Mouse (Mus musculus) small intestine, adult 2 months (tissue): Measurements from ENCODE around the gene Neurod2. TPM values are rescaled to one million over a fixed set of nuclear protein-coding genes. Genes with fewer than 3 reads are reported as not detected.

Source experiments
- H3K27ac ChIP-seq: fragments of 200-500 bp; 2 replicates; pipeline ENCODE4 v1.5.1; 2012; ENCODE audit warnings: low read depth, low read length, control low read depth, inconsistent platforms; ENCODE audit not compliant: insufficient read depth
- H3K27me3 ChIP-seq: fragments of 200-500 bp; 2 replicates; pipeline ENCODE4 v1.6.1; 2012; ENCODE audit warnings: mild to moderate bottlenecking, moderate library complexity, low read length, inconsistent platforms; ENCODE audit not compliant: control insufficient read depth, insufficient read depth
- H3K36me3 ChIP-seq: fragments of 200-500 bp; 2 replicates; pipeline ENCODE4 v1.6.1; 2012; ENCODE audit warnings: mild to moderate bottlenecking, low read length, control low read depth, inconsistent platforms; ENCODE audit not compliant: control insufficient read depth, insufficient read depth
- H3K4me1 ChIP-seq: fragments of 200-500 bp; 2 replicates; pipeline ENCODE4 v1.6.1; 2012; ENCODE audit warnings: low read length, inconsistent platforms, mixed read lengths; ENCODE audit not compliant: control insufficient read depth, insufficient read depth, insufficient read length
- H3K4me3 ChIP-seq: fragments of 200-500 bp; 2 replicates; pipeline ENCODE4 v1.5.1; 2012; ENCODE audit warnings: low read depth, mild to moderate bottlenecking, control low read depth, inconsistent platforms, low read length, moderate library complexity
- CTCF ChIP-seq: fragments of 200-500 bp; IDR thresholded peaks from 2 replicates; pipeline ENCODE4 v1.5.1; 2012; ENCODE audit warnings: low read depth, mild to moderate bottlenecking, control low read depth, inconsistent platforms, low read length, moderate library complexity, mixed read lengths; ENCODE audit not compliant: insufficient replicate concordance, insufficient read length; ENCODE audit errors: extremely low read depth
- POLR2A ChIP-seq: fragments of 200-500 bp; IDR thresholded peaks from 2 replicates; pipeline ENCODE4 v1.6.1; 2012; ENCODE audit warnings: low read depth, mild to moderate bottlenecking, control low read depth, inconsistent platforms, low read length, moderate library complexity
- WGBS: fragments of 180-500 bp; shearing (Covaris S2); methylation state at CpG from one replicate; pipeline ENCODE4 v1.1.7; 2018; 5-methylcytosine and 5-hydroxymethylcytosine counted together
- polyA plus RNA-seq: library from polyadenylated mRNA; depleted of rRNA; stranded (reverse); fragments of >200 nt; gene quantifications from 2 replicates; pipeline ENCODE4 v1.2.3, GENCODE M21; 2012

Gene Neurod2
- polyA plus RNA-seq, 1 experiment, result 0.13 TPM

DNA sequence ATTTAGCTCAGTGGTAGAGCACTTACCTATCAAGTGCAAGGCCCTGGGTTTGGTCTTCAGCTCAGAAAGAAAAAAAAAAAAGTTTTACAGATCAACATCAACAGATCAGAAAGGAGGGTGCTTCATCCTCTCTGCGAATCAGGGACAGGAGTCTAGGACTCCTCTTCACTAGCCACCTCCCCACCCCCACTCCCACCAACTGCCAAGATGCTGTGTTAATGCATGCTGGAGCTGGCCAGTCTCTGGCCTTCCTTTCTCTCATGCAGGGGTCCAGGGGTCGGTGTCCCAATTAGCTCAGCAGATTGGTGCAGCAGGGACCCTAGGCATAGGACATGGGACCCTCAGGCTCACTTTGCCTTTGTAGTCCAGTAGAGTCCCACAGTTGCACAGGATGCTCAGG lies 41.1 kb upstream of the Neurod2 start:
- no peak overlapping the region for H3K4me3 ChIP-seq
- H3K27ac ChIP-seq, result no peak overlapping the region
- H3K27me3 ChIP-seq, result no peaks in the 10 kb centered on the region
- TF ChIP-seq POLR2A (no peak), CTCF (no peak)
- WGBS, result 94% methylated on average over 2 of the region's 2 CpGs
- H3K4me1 ChIP-seq, result no peaks in the 10 kb centered on the region
- peaks cover 14% of the 10 kb centered on the region for H3K36me3 ChIP-seq

DNA sequence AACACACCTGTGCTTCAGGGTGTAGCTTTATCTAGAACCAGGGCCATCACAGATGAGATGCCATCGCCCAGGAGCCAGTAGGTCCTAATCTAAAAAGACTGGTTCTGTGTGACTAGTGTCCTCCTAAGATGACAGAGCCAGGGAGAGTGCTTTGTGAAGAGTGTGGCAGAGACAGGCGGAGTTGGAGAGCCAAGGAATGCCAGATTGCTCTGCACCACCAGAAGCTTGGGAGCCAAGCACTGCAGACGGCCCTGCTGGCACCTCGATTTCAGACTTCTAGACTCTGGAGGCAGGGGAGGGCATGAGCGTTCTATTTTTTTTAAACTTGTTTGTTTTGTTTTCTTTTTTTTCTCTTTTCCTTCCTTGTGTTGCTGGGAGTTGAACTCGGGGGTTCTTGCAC lies 39.9 kb upstream of the Neurod2 start:
- Histone ChIP-seq H3K4me1 (no peaks in the 10 kb centered on the region), H3K27me3 (no peaks in the 10 kb centered on the region), H3K4me3 (no peak overlapping the region), H3K27ac (no peak overlapping the region), H3K36me3 (peaks cover 1% of the 10 kb centered on the region)
- no peak for TF ChIP-seq CTCF
- no peak for TF ChIP-seq POLR2A
- 75% methylated on average over 6 of the region's 6 CpGs for WGBS

DNA sequence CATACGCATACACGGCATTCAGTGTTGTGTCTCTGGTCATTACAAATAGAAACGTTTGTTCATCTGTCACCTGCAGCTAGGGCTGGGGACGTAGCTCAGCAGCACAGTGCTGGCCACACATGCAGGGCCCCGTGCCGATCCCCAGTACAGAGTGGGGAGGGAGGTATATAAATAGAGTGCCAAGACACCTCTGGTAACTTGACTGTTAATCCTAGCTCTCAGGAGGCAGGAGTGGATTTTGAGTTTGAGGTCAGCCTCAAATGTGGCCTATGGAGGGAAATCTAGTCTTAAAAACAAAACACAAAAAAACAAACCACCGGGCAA lies 38.4 kb upstream of the Neurod2 start:
- H3K4me1 ChIP-seq, result no peaks in the 10 kb centered on the region
- TF ChIP-seq POLR2A (no peak), CTCF (no peak)
- WGBS, result 85% methylated on average over 7 of the region's 7 CpGs
- H3K27me3 ChIP-seq, result no peaks in the 10 kb centered on the region
- H3K27ac ChIP-seq, result no peak overlapping the region
- H3K36me3 ChIP-seq, result peaks cover 1% of the 10 kb centered on the region; the same call in 1 of the 2 replicates
- H3K4me3 ChIP-seq, result no peak overlapping the region

DNA sequence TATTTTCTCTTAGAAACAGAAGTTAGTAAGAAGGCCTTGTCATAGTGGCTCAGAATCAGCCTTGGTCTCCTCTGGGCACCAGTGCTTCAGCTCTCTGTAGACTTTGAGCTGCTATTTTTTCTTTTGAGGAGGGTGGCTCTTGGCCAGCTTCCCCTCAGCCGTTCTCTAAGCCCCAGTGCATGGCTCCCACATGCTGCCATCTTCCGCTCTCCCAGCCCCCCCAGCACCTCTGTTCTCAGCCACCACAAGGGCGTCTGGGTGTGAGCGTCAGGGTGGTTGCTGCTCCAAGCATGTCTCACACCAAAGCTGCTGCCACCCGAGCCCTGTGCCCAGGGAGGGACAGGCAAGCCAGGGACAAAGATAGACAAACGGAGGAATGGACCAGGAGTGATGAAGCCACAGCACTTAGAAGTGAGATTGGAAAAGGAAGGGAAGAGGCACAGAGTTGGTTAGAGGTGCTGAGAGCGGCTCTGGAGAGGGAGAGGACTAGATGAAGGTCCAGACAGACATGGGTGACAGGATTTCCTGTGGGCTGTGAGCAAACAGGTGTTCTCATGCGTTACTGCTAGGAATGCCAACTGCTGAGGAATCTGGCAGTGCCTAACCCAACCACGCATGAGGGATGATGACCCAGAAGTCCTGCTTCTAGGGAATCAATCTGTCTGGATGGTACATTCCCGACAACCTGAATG lies 37.9 kb upstream of the Neurod2 start:
- H3K4me1 ChIP-seq, result peaks cover 2% of the 10 kb centered on the region; the same call in 1 of the 2 replicates

DNA sequence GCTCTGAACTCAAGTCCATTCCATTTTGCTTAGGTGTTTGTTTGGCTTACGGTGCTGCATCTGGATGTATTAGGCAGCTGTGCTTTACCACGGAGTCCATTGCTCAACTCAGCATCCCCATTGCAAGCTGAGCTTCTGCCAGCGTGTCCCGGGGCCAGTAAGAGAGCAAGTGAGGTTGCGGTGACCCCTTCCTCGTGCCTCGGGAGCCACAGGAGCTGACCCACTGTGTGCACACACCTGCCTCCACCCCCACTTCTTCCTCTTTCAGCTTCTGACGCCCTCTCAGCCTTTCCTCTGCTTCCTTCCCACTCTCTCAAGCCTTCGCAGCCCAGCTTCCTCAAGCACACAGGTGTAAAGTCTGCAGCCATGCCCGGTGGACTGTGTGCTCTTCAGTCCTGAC lies 36.8 kb upstream of the Neurod2 start:
- Histone ChIP-seq H3K36me3 (peaks cover 1% of the 10 kb centered on the region; the same call in 1 of the 2 replicates), H3K27ac (no peak overlapping the region), H3K27me3 (no peaks in the 10 kb centered on the region), H3K4me3 (no peak overlapping the region), H3K4me1 (peaks cover 11% of the 10 kb centered on the region)
- 65% methylated on average over 10 of the region's 10 CpGs for WGBS
- TF ChIP-seq POLR2A (no peak), CTCF (no peak)

More for the DNA sequence above, 37.9 kb upstream of the Neurod2 start:
- no peak overlapping the region for H3K4me3 ChIP-seq
- WGBS, result 78% methylated on average over 10 of the region's 10 CpGs
- no peaks in the 10 kb centered on the region for H3K27me3 ChIP-seq
- H3K27ac ChIP-seq, result no peak overlapping the region
- TF ChIP-seq CTCF (no peak), POLR2A (no peak)
- peaks cover 1% of the 10 kb centered on the region; the same call in 1 of the 2 replicates for H3K36me3 ChIP-seq

DNA sequence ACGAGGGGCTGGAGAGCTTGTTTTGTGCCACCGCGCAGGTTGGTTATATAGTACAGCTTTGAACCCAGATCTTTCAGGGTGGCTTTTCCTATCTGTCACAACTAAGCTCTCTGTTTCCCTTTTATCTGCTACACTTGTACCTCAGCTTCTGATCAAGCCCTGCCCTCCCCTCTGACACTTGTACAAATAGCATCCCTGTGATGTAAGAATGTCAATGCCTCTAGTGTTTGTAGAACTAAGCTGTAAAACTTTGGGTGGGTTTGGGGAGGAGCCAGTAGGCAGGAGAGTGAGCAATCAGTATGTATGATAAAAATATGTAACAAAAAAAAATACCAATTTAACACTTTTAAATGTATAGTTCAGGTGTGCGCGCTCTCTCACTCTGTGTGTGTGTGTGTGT lies 35.0 kb upstream of the Neurod2 start:
- Histone ChIP-seq H3K27me3 (no peaks in the 10 kb centered on the region), H3K4me1 (peaks cover 15% of the 10 kb centered on the region), H3K36me3 (peaks cover 1% of the 10 kb centered on the region; the same call in 1 of the 2 replicates), H3K27ac (no peak overlapping the region), H3K4me3 (no peak overlapping the region)
- 81% methylated on average over 5 of the region's 5 CpGs for WGBS
- TF ChIP-seq POLR2A, result no peak
- no peak for TF ChIP-seq CTCF

DNA sequence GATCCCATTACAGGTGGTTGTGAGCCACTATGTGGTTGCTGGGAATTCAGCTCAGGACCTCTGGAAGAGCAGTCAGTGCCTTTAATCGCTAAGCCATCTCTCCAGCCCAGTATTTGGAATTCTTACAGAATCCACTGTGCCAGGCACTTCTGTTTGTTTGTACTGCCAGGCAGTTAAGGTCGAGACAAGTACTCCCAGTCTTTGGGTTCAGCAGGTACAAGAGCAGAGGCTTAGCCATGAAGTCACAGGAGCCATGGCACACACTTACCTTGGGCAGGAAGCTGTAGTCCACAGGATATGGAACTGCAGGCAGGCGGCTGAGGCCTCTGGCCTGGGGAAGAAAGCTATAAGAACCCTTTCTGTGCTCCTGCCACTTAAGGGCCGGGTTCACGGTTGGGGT lies 34.4 kb upstream of the Neurod2 start:
- Histone ChIP-seq H3K36me3 (peaks cover 1% of the 10 kb centered on the region; the same call in 1 of the 2 replicates), H3K4me1 (peaks cover 17% of the 10 kb centered on the region), H3K27me3 (no peaks in the 10 kb centered on the region), H3K27ac (no peak overlapping the region), H3K4me3 (no peak overlapping the region)
- 58% methylated on average over 5 of the region's 5 CpGs for WGBS
- TF ChIP-seq CTCF (no peak), POLR2A (no peak)

DNA sequence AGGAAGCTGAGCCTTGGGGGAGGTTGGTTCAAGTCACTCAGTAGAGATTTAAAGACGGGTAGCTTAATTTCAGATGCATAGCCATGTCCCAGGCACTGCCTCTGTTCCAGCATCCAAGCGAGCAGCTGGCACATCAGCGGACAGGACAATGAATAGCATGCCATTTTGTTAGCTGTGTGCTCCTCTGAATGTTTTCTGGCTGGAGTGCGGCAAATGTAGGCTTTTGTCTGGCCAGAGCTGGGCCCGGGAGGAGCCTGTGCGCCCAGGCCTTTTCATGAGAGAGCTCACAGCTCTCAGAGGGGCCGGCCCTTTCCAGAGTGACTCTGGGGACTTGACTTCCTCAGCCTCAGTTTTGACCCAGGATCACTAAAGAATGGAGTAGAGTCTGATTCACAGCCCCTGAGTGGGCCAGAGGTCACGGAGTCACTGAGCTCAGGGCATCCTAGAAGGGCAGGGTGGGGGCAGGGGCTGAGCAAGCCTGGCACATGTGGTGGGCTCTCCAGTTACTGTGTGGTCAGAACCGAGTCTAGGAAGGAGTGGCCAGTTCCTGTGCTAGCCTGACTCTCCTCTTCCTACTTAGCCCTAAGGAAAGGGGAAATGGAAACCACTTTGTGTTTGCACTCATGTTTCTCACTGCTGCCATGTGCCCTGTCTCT lies 31.5 kb upstream of the Neurod2 start:
- peak overlapping the region; percentile 38; the same call in 1 of the 2 replicates for H3K27ac ChIP-seq
- no peak for TF ChIP-seq CTCF
- H3K4me3 ChIP-seq, result no peak overlapping the region

More for the DNA sequence above, 31.5 kb upstream of the Neurod2 start:
- Histone ChIP-seq H3K36me3 (peaks cover 9% of the 10 kb centered on the region), H3K4me1 (peaks cover 30% of the 10 kb centered on the region), H3K27me3 (no peaks in the 10 kb centered on the region)
- 72% methylated on average over 9 of the region's 9 CpGs for WGBS
